Mouse (Mus musculus): ENCODE data around the gene Slc12a3. TPM values are rescaled to one million over a fixed set of nuclear protein-coding genes. Genes with fewer than 3 reads are reported as not detected.

The Slc12a3 gene
- polyA plus RNA-seq (2015; fragmentation: Nextera tagmentation; extraction: Ambion mirVana) = 0.09 TPM in 1 of 2 replicates, not detected in the other

GRCm38 (mm10) chr8:94328932-94329728 lies at the start of gene Slc12a3:
TSS of gene Slc12a3 (plus strand) at chr8:94329201.
- H3K4me1 ChIP-seq (ENCODE audit: control insufficient read depth, insufficient read depth, low read length) = no peaks in the 10 kb centered on the region
- H3K27me3 ChIP-seq (ENCODE audit: control insufficient read depth, insufficient read depth, low read length) = no peaks in the 10 kb centered on the region
- H3K9me3 ChIP-seq (replicated peaks; ENCODE audit: control insufficient read depth, low read length) = no peaks in the 10 kb centered on the region
- no peak for ATAC-seq (ENCODE audit: insufficient read depth, low FRiP score)
- WGBS = 77% methylated on average over 21 of the region's 21 CpGs
- H3K27ac ChIP-seq (ENCODE audit: low read length) = no peak within 1 kb of the TSS
- no peaks in the 10 kb centered on the region for H3K36me3 ChIP-seq (ENCODE audit: control insufficient read depth, insufficient read depth, low read length)
- H3K9ac ChIP-seq (ENCODE audit: low read length) = no peak within 1 kb of the TSS
- H3K4me3 ChIP-seq (replicated peaks; ENCODE audit: low read length) = no peak within 1 kb of the TSS
- H3K4me2 ChIP-seq (ENCODE audit: low read depth, low read length) = no peak within 1 kb of the TSS

- no peaks in the 10 kb centered on the region for H3K36me3 ChIP-seq (ENCODE audit: control insufficient read depth, insufficient read depth, low read length)
- H3K4me2 ChIP-seq (ENCODE audit: low read depth, low read length) = no peak overlapping the region
- H3K4me3 ChIP-seq (replicated peaks; ENCODE audit: low read length) = no peak overlapping the region
- H3K4me1 ChIP-seq (ENCODE audit: control insufficient read depth, insufficient read depth, low read length) = no peaks in the 10 kb centered on the region
- H3K9me3 ChIP-seq (replicated peaks; ENCODE audit: control insufficient read depth, low read length) = no peaks in the 10 kb centered on the region
- no peak overlapping the region for H3K27ac ChIP-seq (ENCODE audit: low read length)
- no peak overlapping the region for H3K9ac ChIP-seq (ENCODE audit: low read length)
- ATAC-seq (ENCODE audit: insufficient read depth, low FRiP score) = no peak
- WGBS = 53% methylated on average over 5 of the region's 5 CpGs
- no peaks in the 10 kb centered on the region for H3K27me3 ChIP-seq (ENCODE audit: control insufficient read depth, insufficient read depth, low read length)
Observed at GRCm38 (mm10) chr8:94280001-94280613, 48.9 kb upstream of the Slc12a3 start.

- no peak overlapping the region for H3K27ac ChIP-seq (ENCODE audit: low read length)
- H3K9me3 ChIP-seq (replicated peaks; ENCODE audit: control insufficient read depth, low read length) = no peaks in the 10 kb centered on the region
- H3K4me2 ChIP-seq (ENCODE audit: low read depth, low read length) = no peak overlapping the region
- WGBS = 83% methylated on average over 3 of the region's 3 CpGs
- no peaks in the 10 kb centered on the region for H3K4me1 ChIP-seq (ENCODE audit: control insufficient read depth, insufficient read depth, low read length)
- H3K27me3 ChIP-seq (ENCODE audit: control insufficient read depth, insufficient read depth, low read length) = no peaks in the 10 kb centered on the region
- no peak for ATAC-seq (ENCODE audit: insufficient read depth, low FRiP score)
- no peak overlapping the region for H3K4me3 ChIP-seq (replicated peaks; ENCODE audit: low read length)
- no peak overlapping the region for H3K9ac ChIP-seq (ENCODE audit: low read length)
- H3K36me3 ChIP-seq (ENCODE audit: control insufficient read depth, insufficient read depth, low read length) = no peaks in the 10 kb centered on the region
Observed at GRCm38 (mm10) chr8:94282453-94282985, 46.5 kb upstream of the Slc12a3 start.

- Histone ChIP-seq H3K4me3 (replicated peaks; ENCODE audit: low read length) (no peak overlapping the region), H3K27ac (ENCODE audit: low read length) (no peak overlapping the region), H3K36me3 (ENCODE audit: control insufficient read depth, insufficient read depth, low read length) (no peaks in the 10 kb centered on the region), H3K9me3 (replicated peaks; ENCODE audit: control insufficient read depth, low read length) (no peaks in the 10 kb centered on the region), H3K4me1 (ENCODE audit: control insufficient read depth, insufficient read depth, low read length) (no peaks in the 10 kb centered on the region), H3K27me3 (ENCODE audit: control insufficient read depth, insufficient read depth, low read length) (no peaks in the 10 kb centered on the region), H3K4me2 (ENCODE audit: low read depth, low read length) (no peak overlapping the region), H3K9ac (ENCODE audit: low read length) (no peak overlapping the region)
- WGBS = 83% methylated on average over 7 of the region's 7 CpGs
- ATAC-seq (ENCODE audit: insufficient read depth, low FRiP score) = no peak
Observed at GRCm38 (mm10) chr8:94284204-94284603, 44.8 kb upstream of the Slc12a3 start.

GRCm38 (mm10) chr8:94290606-94291005 lies 38.4 kb upstream of the Slc12a3 start:
- no peak for ATAC-seq (ENCODE audit: insufficient read depth, low FRiP score)
- no peak overlapping the region for H3K27ac ChIP-seq (ENCODE audit: low read length)
- H3K4me1 ChIP-seq (ENCODE audit: control insufficient read depth, insufficient read depth, low read length) = no peaks in the 10 kb centered on the region
- H3K9me3 ChIP-seq (replicated peaks; ENCODE audit: control insufficient read depth, low read length) = no peaks in the 10 kb centered on the region
- H3K27me3 ChIP-seq (ENCODE audit: control insufficient read depth, insufficient read depth, low read length) = no peaks in the 10 kb centered on the region
- H3K9ac ChIP-seq (ENCODE audit: low read length) = no peak overlapping the region
- no peak overlapping the region for H3K4me2 ChIP-seq (ENCODE audit: low read depth, low read length)
- H3K4me3 ChIP-seq (replicated peaks; ENCODE audit: low read length) = no peak overlapping the region
- 87% methylated on average over 5 of the region's 5 CpGs for WGBS
- no peaks in the 10 kb centered on the region for H3K36me3 ChIP-seq (ENCODE audit: control insufficient read depth, insufficient read depth, low read length)

- H3K27ac ChIP-seq (ENCODE audit: low read length) = no peak overlapping the region
- ATAC-seq (ENCODE audit: insufficient read depth, low FRiP score) = no peak
- 59% methylated on average over 6 of the region's 6 CpGs for WGBS
Observed at GRCm38 (mm10) chr8:94292072-94292471, 36.9 kb upstream of the Slc12a3 start.

GRCm38 (mm10) chr8:94292626-94293025 lies 36.4 kb upstream of the Slc12a3 start:
- 86% methylated on average over 8 of the region's 8 CpGs for WGBS
- Histone ChIP-seq H3K9me3 (replicated peaks; ENCODE audit: control insufficient read depth, low read length) (no peaks in the 10 kb centered on the region), H3K27ac (ENCODE audit: low read length) (no peak overlapping the region), H3K9ac (ENCODE audit: low read length) (no peak overlapping the region), H3K4me1 (ENCODE audit: control insufficient read depth, insufficient read depth, low read length) (0 out of 2 replicates have a peak, but pooled peaks cover 3% of the 10 kb centered on the region), H3K36me3 (ENCODE audit: control insufficient read depth, insufficient read depth, low read length) (no peaks in the 10 kb centered on the region), H3K27me3 (ENCODE audit: control insufficient read depth, insufficient read depth, low read length) (no peaks in the 10 kb centered on the region), H3K4me2 (ENCODE audit: low read depth, low read length) (no peak overlapping the region), H3K4me3 (replicated peaks; ENCODE audit: low read length) (no peak overlapping the region)
- ATAC-seq (ENCODE audit: insufficient read depth, low FRiP score) = no peak

More at GRCm38 (mm10) chr8:94292072-94292471, 36.9 kb upstream of the Slc12a3 start:
- Histone ChIP-seq H3K9me3 (replicated peaks; ENCODE audit: control insufficient read depth, low read length) (no peaks in the 10 kb centered on the region), H3K9ac (ENCODE audit: low read length) (no peak overlapping the region), H3K36me3 (ENCODE audit: control insufficient read depth, insufficient read depth, low read length) (no peaks in the 10 kb centered on the region), H3K4me1 (ENCODE audit: control insufficient read depth, insufficient read depth, low read length) (0 out of 2 replicates have a peak, but pooled peaks cover 3% of the 10 kb centered on the region), H3K4me2 (ENCODE audit: low read depth, low read length) (no peak overlapping the region), H3K27me3 (ENCODE audit: control insufficient read depth, insufficient read depth, low read length) (no peaks in the 10 kb centered on the region), H3K4me3 (replicated peaks; ENCODE audit: low read length) (no peak overlapping the region)

- Histone ChIP-seq H3K27ac (ENCODE audit: low read length) (no peak overlapping the region), H3K9ac (ENCODE audit: low read length) (no peak overlapping the region), H3K27me3 (ENCODE audit: control insufficient read depth, insufficient read depth, low read length) (no peaks in the 10 kb centered on the region), H3K9me3 (replicated peaks; ENCODE audit: control insufficient read depth, low read length) (no peaks in the 10 kb centered on the region), H3K4me2 (ENCODE audit: low read depth, low read length) (no peak overlapping the region), H3K4me1 (ENCODE audit: control insufficient read depth, insufficient read depth, low read length) (0 out of 2 replicates have a peak, but pooled peaks cover 3% of the 10 kb centered on the region), H3K4me3 (replicated peaks; ENCODE audit: low read length) (no peak overlapping the region), H3K36me3 (ENCODE audit: control insufficient read depth, insufficient read depth, low read length) (no peaks in the 10 kb centered on the region)
- WGBS = 64% methylated on average over 6 of the region's 6 CpGs
- no peak for ATAC-seq (ENCODE audit: insufficient read depth, low FRiP score)
Observed at GRCm38 (mm10) chr8:94295687-94296086, 33.3 kb upstream of the Slc12a3 start.

All from stomach, embryonic 16.5 days (tissue).